Mouse (Mus musculus) right cerebral cortex, postnatal 14 days (tissue): ENCODE results near the gene Cldn16.
A peak's percentile ranks its signal among the peaks of the same experiment; 100 is the strongest.
"Not testable (repeated sequence)": the region's sequence is repeated elsewhere in the genome, so short reads cannot be mapped to it uniquely, and the experiment has no call there.

ENCODE experiments used
- DNase-seq: peaks from one replicate; pipeline ENCODE4 v3.0.0; 2022

Cldn16 gene

DNA sequence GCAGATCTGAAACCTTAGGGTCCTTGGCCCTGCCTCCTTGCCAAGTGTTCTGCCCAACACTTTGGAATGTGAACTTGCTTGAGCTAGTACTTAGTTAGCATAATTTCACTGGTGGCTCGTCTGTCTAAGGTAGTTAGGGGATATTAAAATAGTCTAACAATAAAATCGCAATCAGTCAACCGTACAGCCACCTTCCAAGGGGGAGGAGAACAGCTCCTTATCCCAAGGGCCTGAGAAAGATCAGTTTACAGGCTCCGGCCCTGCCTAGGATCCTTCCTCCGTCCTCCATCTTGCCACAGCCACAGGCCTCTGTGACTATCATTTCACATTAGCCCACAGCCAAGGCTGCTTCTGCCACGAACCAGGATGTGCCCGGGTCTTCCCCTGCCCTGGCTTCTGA lies at the start of gene Cldn16:
Gene Cldn16 (plus strand): TSS at position 301 of the 400 bp plus-strand sequence.
- no peak for DNase-seq

DNA sequence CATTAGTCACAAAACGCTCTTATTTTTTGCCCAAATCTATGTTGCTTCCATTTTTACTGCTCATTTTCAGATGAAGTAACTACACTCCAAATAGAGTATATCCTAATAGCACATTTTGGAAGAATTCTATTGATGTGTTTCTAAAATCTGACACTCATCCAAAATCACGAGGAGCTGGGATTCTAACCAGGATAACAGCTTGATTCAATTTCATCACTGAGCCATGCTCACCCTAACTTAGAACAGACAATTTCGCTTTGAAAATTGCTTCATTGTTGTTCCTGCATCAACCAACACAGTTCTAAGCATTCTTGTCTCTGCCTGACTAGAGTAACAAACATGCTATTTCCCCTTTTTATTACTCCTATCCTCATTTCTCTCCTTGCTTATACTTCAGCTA lies 44.3 kb upstream of the Cldn16 start:
- no peak for DNase-seq

DNA sequence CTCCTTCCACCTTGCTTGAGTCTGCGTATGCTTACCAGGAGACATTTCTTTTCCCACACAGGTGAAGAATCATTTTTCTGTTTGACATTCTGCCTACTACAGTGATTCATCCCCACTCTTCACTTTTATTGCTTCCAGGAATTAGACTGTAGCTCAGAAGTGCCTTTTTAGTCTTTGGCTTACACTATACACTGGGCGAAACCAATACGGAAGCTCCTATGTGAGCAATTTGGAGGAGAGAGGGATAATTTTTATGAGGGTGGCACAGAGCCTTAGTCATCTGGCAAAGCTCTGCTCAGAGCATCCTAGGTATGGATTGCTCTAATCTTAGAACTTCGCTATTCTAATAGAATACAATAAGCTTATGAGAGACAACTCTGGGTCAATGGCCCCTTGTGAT lies 40.9 kb upstream of the Cldn16 start:
- no peak for DNase-seq

DNA sequence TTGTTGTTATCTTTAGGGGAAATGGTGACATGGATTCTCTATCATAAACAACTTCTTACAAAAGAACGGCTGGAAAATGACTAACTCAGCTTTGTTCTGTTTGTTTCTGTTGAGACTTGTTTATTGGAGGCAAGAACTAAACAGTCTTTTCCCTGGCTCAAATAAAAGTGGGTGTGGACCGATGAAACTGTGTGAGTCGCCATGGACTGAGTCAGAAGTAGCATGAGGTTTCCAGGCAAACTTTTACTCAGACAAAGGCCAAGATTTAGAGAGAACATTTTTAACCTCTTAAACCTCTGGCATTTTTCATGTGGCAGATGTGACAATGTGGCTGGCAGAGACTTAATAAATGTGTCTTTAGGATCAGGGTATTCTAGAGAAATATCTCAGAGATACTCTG lies 32.7 kb upstream of the Cldn16 start:
- DNase-seq = no peak

GRCm38 (mm10) chr16:26433486-26433885 lies 29.4 kb upstream of the Cldn16 start:
- no peak for DNase-seq

GRCm38 (mm10) chr16:26440031-26440430 lies 22.9 kb upstream of the Cldn16 start:
- DNase-seq = no peak

DNA sequence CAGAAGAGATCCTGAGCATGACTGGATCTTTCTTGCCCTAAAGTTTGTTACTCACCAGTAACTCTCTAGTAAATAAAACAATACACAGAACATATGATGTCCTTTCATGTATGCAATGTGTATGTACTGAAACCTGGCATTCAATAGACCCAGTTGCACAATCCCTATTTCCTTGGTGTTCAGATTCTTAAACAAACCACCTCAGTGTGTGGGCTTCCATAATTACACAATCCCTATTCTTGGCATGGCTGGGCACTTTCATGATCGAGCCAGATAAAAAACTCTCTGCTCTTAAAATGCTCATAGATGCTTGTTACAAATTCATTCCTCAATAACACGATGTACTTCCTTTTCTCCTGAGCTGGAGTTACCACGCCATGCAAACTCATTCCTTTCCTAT lies 21.8 kb upstream of the Cldn16 start:
- DNase-seq = no peak

DNA sequence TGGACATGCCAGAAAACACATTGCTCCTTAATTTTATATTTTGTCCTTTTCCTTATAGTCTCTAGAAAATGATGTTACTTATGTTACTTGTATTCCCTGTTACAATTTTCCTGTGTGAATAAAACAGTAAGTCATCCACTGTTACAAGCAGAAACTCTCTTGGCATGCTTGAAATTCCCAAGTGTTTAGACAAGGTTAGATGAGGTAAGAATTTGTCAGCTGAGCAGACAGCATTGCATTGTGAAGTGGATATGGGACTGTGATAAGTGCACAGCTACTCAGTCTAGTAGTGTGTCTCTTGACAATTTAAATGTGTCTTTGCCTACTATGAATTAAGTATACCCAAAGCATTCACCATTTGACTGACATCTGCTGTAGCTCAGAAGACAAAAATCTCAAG lies 18.1 kb upstream of the Cldn16 start:
- DNase-seq = no peak

DNA sequence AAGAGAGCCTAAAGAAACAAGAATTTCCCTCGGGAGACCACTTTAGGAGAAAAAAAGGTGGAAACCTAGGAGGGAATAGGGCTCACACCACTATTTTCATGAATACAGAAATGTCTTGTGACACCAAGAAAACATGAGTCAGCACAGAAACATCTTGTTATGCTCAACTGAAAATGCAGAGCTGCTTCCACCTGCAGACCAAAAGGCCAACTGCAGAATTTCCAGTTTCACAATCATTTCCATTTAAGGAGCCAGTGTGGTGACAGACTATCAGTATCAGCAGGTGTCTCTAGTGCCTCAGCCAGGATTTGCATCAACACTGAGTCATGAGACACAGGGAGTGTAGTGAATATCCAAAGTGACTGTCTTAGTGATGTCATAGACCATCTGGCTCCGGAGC lies 15.3 kb upstream of the Cldn16 start:
- no peak for DNase-seq

DNA sequence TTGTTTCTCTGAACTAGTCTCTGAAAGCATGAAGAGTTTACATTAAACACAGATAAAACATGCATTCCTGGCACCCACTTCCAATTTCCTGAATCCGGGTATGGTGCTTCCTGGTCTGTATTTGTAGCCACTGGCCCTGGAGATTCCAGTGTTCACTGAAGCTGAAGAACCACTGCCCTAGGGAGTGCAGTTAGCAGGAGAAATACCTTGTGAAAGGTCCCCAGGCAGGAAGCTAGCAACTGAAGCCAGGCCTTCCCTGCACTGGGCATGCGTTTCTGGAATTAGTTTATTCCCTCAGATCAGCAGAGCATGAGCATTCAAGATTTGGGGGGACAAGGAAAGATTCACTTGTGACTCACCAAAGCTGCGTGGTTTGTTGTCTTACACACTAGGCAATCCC lies 8.8 kb upstream of the Cldn16 start:
- no peak for DNase-seq

- DNase-seq = no peak
Measured at GRCm38 (mm10) chr16:26456182-26456581, 6.8 kb upstream of the Cldn16 start.

DNA sequence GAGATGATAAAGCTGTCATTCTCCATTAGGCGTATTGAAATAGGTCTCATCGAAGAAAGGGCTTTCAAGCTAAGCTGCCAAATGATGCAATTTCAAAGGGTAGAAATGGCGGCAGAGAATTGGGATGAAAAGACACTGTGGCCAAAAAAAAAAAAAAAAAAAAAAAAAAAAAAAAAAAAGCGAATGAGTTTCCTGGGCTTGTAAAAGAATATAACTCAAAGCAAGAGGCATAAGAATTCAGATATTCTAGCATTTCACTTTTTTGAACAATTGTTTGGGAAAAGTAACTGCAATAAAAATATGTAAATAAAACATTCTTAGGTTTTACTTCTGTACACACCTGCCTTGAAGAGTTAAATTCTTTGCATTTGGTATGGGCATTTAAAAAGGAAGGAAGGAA lies 3.6 kb downstream of the Cldn16 start:
- DNase-seq = no peak

DNA sequence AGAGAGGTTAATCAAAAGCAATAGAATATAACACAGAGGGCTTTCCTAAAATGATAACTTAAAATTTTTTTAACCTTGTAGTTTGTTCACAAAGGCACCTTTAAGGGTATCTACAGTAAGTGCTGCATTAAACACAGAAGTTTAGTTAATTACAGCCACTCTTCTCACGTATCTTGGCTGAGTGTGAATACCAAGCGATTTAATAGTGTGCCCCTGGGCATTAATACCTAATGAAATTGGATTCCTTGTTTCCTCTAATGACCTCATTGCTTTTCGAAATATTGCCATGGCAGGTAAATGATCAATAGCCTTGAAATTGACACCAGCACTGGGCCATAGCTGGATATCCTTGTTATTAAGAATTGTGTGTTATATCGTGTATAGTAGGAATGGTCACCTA lies 8.3 kb downstream of the Cldn16 start:
- DNase-seq = no peak

GRCm38 (mm10) chr16:26495721-26496120 lies 32.8 kb downstream of the Cldn16 start:
- DNase-seq = peak; percentile 22

- DNase-seq = not testable (repeated sequence)
Measured at GRCm38 (mm10) chr16:26499705-26500104, 36.8 kb downstream of the Cldn16 start.

DNA sequence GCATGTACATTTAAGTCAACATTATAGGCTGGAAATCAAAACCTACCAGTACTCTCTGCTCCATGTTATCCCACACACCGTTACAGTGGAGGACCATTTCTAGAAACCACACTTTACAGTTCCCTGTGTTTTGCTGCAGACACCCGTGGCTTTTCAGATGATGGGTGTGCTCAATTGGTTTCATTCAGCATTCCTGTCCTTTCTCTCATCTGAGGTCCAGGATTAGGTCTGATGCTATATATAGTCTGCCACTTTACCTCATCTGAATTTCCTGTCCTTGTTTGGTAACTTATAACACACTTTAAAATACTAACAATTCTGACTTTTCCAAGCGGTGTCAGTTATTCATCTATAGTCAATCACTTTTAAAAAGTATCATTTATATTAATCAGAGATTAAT lies 37.8 kb downstream of the Cldn16 start:
- DNase-seq = no peak

- DNase-seq = no peak
Measured at GRCm38 (mm10) chr16:26504961-26505360, 42.0 kb downstream of the Cldn16 start.

GRCm38 (mm10) chr16:26519596-26519995 lies 56.7 kb downstream of the Cldn16 start:
- peak; percentile 23 for DNase-seq

DNA sequence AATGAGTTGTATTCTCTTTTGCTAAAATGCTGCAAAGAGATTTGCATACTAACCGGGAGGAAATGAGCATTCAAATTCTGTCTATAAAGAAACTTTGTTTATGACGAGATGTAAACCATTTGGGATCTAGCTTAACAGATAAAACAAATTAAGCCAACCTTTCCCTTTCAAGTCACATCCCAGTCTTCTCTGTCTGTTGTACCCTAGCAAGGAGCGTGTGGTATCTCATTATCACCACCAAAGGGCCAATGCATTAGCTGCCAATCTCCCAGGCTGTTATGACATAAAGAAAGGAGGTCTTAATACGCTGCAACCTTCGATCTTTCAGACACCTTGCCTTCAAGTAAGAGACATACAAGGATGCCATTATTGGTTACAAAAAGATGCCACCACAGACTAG lies 62.9 kb downstream of the Cldn16 start:
- no peak for DNase-seq

- no peak for DNase-seq
Measured at GRCm38 (mm10) chr16:26526669-26527068, 63.7 kb downstream of the Cldn16 start, which contains the start of gene Tmem207. Gene Tmem207, minus strand, starts transcription at chr16:26526769.

DNA sequence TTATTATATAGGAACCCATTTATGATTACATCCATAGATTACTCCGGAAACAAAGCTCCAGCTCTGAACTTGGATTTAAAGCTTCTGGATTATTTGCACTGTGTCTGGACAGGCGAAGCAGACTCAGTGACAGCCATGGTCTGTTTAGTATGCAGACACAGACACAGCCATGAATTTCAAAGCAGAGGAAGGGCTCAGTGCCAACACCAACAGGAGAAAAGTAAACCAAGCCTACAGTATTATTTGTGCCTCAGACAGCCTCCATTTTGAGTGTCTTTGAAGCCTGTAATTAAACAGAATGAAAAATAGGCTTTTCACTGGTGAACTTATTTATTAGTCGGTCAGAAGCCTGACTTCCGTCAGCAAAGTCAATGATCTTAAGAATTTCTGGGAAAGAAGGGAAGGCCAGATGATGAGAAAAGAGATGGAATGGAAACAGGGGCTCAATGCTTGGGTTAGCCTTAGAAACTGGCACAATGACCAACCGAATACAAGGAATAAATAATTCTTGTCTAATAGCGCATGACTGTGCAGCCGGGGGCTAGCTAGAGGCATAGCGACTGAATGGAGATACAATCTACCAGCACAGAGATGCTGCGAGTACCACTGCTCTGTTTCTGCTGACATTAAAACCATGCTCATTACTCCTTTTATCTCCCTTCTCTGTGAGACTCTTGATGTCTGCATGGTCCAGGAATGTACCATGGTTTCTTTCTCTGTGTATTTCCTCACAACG lies 65.2 kb downstream of the Cldn16 start:
- peak; percentile 11 for DNase-seq

DNA sequence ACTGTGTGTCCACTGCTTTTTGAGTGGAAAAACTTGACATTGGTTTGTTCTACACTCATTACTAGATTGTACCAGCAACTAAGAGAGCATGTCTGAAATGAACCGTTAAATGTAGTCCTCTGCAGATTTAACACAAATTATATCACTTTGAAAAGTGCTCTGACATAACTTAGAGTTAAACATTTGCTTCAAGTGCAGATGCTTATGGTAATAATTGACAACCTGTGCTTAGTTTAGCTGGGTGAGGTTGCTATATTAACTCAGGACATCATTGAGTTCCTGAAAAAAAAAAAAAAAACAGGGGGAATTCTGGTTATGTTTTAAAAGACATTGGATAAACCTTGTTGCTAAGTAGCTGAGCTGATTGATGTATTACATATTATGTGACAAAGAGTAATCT lies 67.5 kb downstream of the Cldn16 start:
- DNase-seq = no peak

GRCm38 (mm10) chr16:26532287-26532686 lies 69.4 kb downstream of the Cldn16 start:
- no peak for DNase-seq
